ENCODE assay signal across 10 mouse cellular contexts in genomic region chr11:19965037-19965611, GRCm38 (mm10). TPM values are rescaled to one million over a fixed set of nuclear protein-coding genes. Genes with fewer than 3 reads are reported as not detected.
DNase-seq lines count a peak whose midpoint lies in the region; ATAC-seq and TF ChIP-seq lines count a peak whose summit lies in the region.
"Had no signal": no experiment of that assay in that cellular context is flagged by ENCODE, and none has a peak within 500 bp of the region (broad histone marks: within the 10 kb centered on the region; RNA-seq: fewer than 3 reads in every experiment).

No protein-coding gene starts in this region.

- no peak overlapping the region for H3K4me2 ChIP-seq in forebrain, embryonic 14.5 days (ENCODE audit: low read length)
- no peak overlapping the region for H3K4me2 ChIP-seq in intestine, embryonic 16.5 days (ENCODE audit: low read depth, low read length)
- H3K4me2 ChIP-seq: limb, embryonic 13.5 days had no signal

- H3K9me3 ChIP-seq in forebrain, embryonic 14.5 days (replicated peaks; ENCODE audit: control insufficient read depth, low read length): no peaks in the 10 kb centered on the region
- H3K9me3 ChIP-seq in intestine, embryonic 16.5 days (ENCODE audit: control insufficient read depth, low read length): no peaks in the 10 kb centered on the region
- H3K9me3 ChIP-seq in megakaryocyte, embryonic 14.5 days: no peaks in the 10 kb centered on the region
- H3K9me3 ChIP-seq: limb, embryonic 13.5 days had no signal

- intact Hi-C loops in left cerebral cortex, adult 2 months (cut with DNase I): no loop called here

- H3K4me1 ChIP-seq in forebrain, embryonic 14.5 days (ENCODE audit: control insufficient read depth, insufficient read depth, low read length): no peaks in the 10 kb centered on the region
- H3K4me1 ChIP-seq in intestine, embryonic 16.5 days (ENCODE audit: control insufficient read depth, insufficient read depth, low read length): peaks cover 46% of the 10 kb centered on the region
- peaks cover 93% of the 10 kb centered on the region for H3K4me1 ChIP-seq in megakaryocyte, embryonic 14.5 days

- ATAC-seq in forebrain, embryonic 14.5 days: peak; percentile 22; the same call in 1 of the 2 replicates
- peak; percentile 29; the same call in 1 of the 2 replicates for ATAC-seq in intestine, embryonic 16.5 days
- no peak for ATAC-seq in megakaryocyte-erythroid progenitor cell, adult 5-6 weeks (replicated peaks; ENCODE audit: low FRiP score, low TSS enrichment, poor library complexity, severe bottlenecking)
- ATAC-seq: Patski had no signal

- H3K9ac ChIP-seq in forebrain, embryonic 14.5 days (ENCODE audit: low read length): no peak overlapping the region
- H3K9ac ChIP-seq in intestine, embryonic 16.5 days (ENCODE audit: low read depth, low read length): peak overlapping the region; percentile 38; the same call in 1 of the 2 replicates
- H3K9ac ChIP-seq: limb, embryonic 13.5 days had no signal

- H3K4me3 ChIP-seq in left cerebral cortex, adult 2 months: no peak overlapping the region
- no peak overlapping the region for H3K4me3 ChIP-seq in forebrain, embryonic 14.5 days (ENCODE audit: low read depth, low read length)
- no peak overlapping the region for H3K4me3 ChIP-seq in intestine, embryonic 16.5 days (ENCODE audit: low read length)
- peak overlapping the region; percentile 31 for H3K4me3 ChIP-seq in megakaryocyte, embryonic 14.5 days (replicated peaks)
- H3K4me3 ChIP-seq: limb, embryonic 13.5 days had no signal

- WGBS in forebrain, embryonic 14.5 days: 71% methylated on average over 16 of the region's 16 CpGs
- WGBS in intestine, embryonic 16.5 days: 58% methylated on average over 16 of the region's 16 CpGs

- no peak for DNase-seq in left cerebral cortex, adult 2 months (ENCODE audit: extremely low spot score in 1 of 2, low spot score in 2 of 2)
- no peak for DNase-seq in left cerebral cortex, adult 11 months (ENCODE audit: low spot score)
- DNase-seq in forebrain, embryonic 14.5 days (ENCODE audit: low spot score): no peak
- DNase-seq in adipocyte (ENCODE audit: low spot score): no peak
- DNase-seq in adrenal gland, adult 2 months: no peak

- no peak for TF ChIP-seq CTCF in left cerebral cortex, adult 2 months (IDR thresholded peaks at IDR 0.05)

- no peaks in the 10 kb centered on the region for H3K27me3 ChIP-seq in forebrain, embryonic 14.5 days (replicated peaks; ENCODE audit: control insufficient read depth, insufficient read depth, low read length)
- no peaks in the 10 kb centered on the region for H3K27me3 ChIP-seq in intestine, embryonic 16.5 days (replicated peaks; ENCODE audit: control insufficient read depth, insufficient read depth, low read length)
- H3K27me3 ChIP-seq in megakaryocyte, embryonic 14.5 days (replicated peaks): no peaks in the 10 kb centered on the region
- H3K27me3 ChIP-seq: limb, embryonic 13.5 days; Patski had no signal

- H3K36me3 ChIP-seq in forebrain, embryonic 14.5 days (ENCODE audit: control insufficient read depth, insufficient read depth, low read length): no peaks in the 10 kb centered on the region
- no peaks in the 10 kb centered on the region for H3K36me3 ChIP-seq in intestine, embryonic 16.5 days (ENCODE audit: control insufficient read depth, insufficient read depth, low read length)
- peaks cover 58% of the 10 kb centered on the region for H3K36me3 ChIP-seq in megakaryocyte, embryonic 14.5 days (replicated peaks; ENCODE audit: low read length)
- H3K36me3 ChIP-seq: limb, embryonic 13.5 days had no signal

- 0 out of 2 replicates have a peak overlapping the region, but pooled peaks have one; percentile 11 for H3K27ac ChIP-seq in left cerebral cortex, adult 2 months
- H3K27ac ChIP-seq in forebrain, embryonic 14.5 days (ENCODE audit: low read depth, low read length): no peak overlapping the region
- H3K27ac ChIP-seq in intestine, embryonic 16.5 days (ENCODE audit: low read length): peak overlapping the region; percentile 56; the same call in 1 of the 2 replicates
- H3K27ac ChIP-seq: limb, embryonic 13.5 days had no signal

RNA-seq across cellular contexts. Expression of gene Spred2, which starts 40.9 kb away (rescaled TPM):
- total RNA-seq in left cerebral cortex, adult 2 months (2021): 100 to 1,000 TPM; 102 to 119 TPM
- polyA plus RNA-seq in forebrain, embryonic 14.5 days (2014; fragmentation: Nextera tagmentation; extraction: Ambion mirVana): 5.4 and 6.5 TPM in 2 replicates
- polyA plus RNA-seq in intestine, embryonic 16.5 days (2015; fragmentation: Nextera tagmentation; extraction: Ambion mirVana): 4.4 and 4.9 TPM in 2 replicates
- polyA plus RNA-seq in megakaryocyte, embryonic 14.5 days (2012; ENCODE audit: insufficient read depth, low replicate concordance): 25.4 and 51.5 TPM in 2 replicates
- total RNA-seq in megakaryocyte-erythroid progenitor cell, adult 5-6 weeks (2014; fragmentation: Nextera tagmentation): 21.5 and 23.6 TPM in 2 replicates
- total RNA-seq in megakaryocyte-erythroid progenitor cell, adult 5-6 weeks (2017): 4.6 and 5.4 TPM in 2 replicates
- total RNA-seq in adrenal gland, adult 2 months (2021): 10 to 100 TPM; 27.5 to 34.0 TPM
- polyA plus RNA-seq in adrenal gland, adult 2 months (2012; rRNA removed): 26.3 and 36.6 TPM in 2 replicates
